Mouse (Mus musculus): ENCODE data around the gene Ccar1. TPM values are rescaled to one million over a fixed set of nuclear protein-coding genes. Genes with fewer than 3 reads are reported as not detected.
"Not testable (repeated sequence)": the region's sequence is repeated elsewhere in the genome, so short reads cannot be mapped to it uniquely, and the experiment has no call there.

Gene Ccar1
- total and polyA plus RNA-seq, 2 experiments from 2014 or later, result 74.7 to 81.7 TPM

DNA sequence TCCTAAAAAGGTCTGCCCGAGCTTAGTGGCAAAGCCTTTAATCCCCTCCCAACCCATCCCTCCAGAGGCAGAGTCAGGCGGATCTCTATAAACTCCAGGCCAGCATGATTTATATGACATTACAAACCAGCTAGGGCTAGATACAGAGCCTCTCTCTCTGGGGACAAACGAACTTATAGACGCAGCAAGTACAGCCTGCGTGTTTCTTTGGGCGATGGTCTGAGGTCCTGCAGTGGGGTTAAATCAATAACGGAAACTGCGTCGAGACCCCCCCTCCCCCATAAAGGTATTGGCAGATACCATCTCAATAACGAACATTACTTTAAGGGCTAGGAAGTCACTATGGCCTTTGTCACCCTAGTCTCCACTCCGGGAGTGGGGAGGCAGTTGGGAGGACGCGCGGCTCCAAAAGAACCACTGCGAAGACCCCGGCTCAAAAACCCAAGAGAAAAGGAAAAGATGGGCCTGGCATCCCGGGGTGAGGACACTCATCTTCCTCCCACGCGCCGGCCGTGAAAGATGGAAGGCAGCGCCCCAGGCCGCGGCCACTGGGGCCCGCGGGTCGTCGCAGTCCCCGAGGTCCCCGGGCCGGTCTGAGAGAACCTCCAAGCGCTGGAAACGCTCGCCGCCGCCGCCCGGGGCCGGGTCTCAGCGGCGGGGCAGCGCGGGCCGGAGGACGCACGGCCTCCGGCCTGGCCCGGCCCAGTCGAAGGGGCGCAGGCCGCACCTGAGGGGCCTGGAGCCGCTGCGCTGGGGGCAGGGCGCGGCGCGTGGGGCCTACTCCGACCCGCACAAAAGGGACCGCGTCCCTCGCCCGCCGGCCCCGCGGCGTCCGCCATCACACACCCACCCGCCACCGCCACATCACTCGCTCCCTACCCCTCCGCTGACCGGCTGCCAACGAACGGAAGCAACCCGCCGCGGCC lies 572 bp downstream of the Ccar1 start:
- 1% methylated on average over 68 of the region's 78 CpGs for whole genome bisulfite sequencing
- TF ChIP-seq CTCF (IDR thresholded peaks at IDR 0.05; ENCODE audit: low read depth), result no peak
- Histone ChIP-seq H3K36me3 (ENCODE audit: insufficient read depth, low read length) (peaks cover 28% of the 10 kb centered on the region), H3K4me3 (ENCODE audit: low read length) (peak overlapping the region; percentile 92), H3K4me2 (ENCODE audit: low read depth, low read length) (peak overlapping the region; percentile 61), H3K4me1 (ENCODE audit: insufficient read depth, low read length) (no peaks in the 10 kb centered on the region; the same call in 1 of the 2 replicates), H3K27ac (peak overlapping the region; percentile 79), H3K9me3 (ENCODE audit: low read length) (no peaks in the 10 kb centered on the region), H3K27me3 (ENCODE audit: insufficient read depth, low read length) (no peaks in the 10 kb centered on the region), H3K9ac (replicated peaks; ENCODE audit: low read length) (peak overlapping the region; percentile 96)
- ATAC-seq (peak; percentile 77), DNase-seq (ENCODE audit: low spot score) (peak; percentile 14)

DNA sequence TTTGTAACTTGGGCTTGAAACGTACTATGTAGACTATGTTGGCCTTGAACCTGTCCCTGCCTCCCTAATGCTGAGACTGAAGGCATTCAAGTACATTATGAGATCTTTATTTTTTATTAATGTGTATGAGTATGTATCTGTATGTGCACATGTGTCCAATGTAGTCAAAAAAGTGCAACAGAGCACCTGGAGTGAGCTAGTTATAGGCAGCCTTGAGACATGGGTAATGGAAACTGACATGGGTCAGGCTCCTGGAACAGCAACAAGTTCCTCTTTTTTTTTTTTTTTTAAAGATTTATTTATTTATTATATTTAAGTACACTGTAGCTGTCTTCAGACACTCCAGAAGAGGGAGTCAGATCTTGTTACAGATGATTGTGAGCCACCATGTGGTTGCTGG lies 10.3 kb downstream of the Ccar1 start:
- H3K9ac ChIP-seq (replicated peaks; ENCODE audit: low read length); H3K27ac ChIP-seq; H3K4me1 ChIP-seq (ENCODE audit: insufficient read depth, low read length); ATAC-seq; DNase-seq (ENCODE audit: low spot score); H3K27me3 ChIP-seq (ENCODE audit: insufficient read depth, low read length); H3K9me3 ChIP-seq (ENCODE audit: low read length); H3K4me2 ChIP-seq (ENCODE audit: low read depth, low read length); H3K4me3 ChIP-seq (ENCODE audit: low read length): not testable (repeated sequence)
- H3K36me3 ChIP-seq (ENCODE audit: insufficient read depth, low read length), result peaks cover 55% of the 10 kb centered on the region
- WGBS, result 97% methylated on average over 1 of the region's 1 CpGs

DNA sequence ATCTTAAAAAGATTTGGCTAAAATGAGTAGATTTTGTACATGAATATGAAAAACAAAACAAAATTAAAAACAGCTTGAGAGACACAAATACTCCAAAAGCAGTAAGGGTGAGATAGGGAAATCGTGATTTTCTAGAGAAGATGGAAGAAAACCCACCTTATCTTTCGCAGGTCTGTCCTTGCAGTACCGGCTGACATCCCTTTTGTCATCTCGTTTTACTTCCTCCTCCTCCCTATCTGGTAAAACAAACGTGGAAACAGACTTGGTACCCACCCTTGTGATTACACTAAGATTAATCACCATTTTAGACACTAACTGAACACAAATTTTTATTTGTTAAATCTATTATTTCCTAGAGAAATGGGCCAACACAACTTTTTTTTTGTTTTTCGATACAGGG lies 41.3 kb downstream of the Ccar1 start:
- Histone ChIP-seq H3K4me1 (ENCODE audit: insufficient read depth, low read length) (no peaks in the 10 kb centered on the region), H3K36me3 (ENCODE audit: insufficient read depth, low read length) (peaks cover 80% of the 10 kb centered on the region), H3K27ac (no peak overlapping the region), H3K9me3 (ENCODE audit: low read length) (no peaks in the 10 kb centered on the region), H3K27me3 (ENCODE audit: insufficient read depth, low read length) (no peaks in the 10 kb centered on the region), H3K4me3 (ENCODE audit: low read length) (no peak overlapping the region), H3K4me2 (ENCODE audit: low read depth, low read length) (no peak overlapping the region), H3K9ac (replicated peaks; ENCODE audit: low read length) (no peak overlapping the region)
- no peak for ATAC-seq
- no peak for TF ChIP-seq CTCF (IDR thresholded peaks at IDR 0.05; ENCODE audit: low read depth)
- no peak for DNase-seq (ENCODE audit: low spot score)
- 86% methylated on average over 6 of the region's 6 CpGs for WGBS

DNA sequence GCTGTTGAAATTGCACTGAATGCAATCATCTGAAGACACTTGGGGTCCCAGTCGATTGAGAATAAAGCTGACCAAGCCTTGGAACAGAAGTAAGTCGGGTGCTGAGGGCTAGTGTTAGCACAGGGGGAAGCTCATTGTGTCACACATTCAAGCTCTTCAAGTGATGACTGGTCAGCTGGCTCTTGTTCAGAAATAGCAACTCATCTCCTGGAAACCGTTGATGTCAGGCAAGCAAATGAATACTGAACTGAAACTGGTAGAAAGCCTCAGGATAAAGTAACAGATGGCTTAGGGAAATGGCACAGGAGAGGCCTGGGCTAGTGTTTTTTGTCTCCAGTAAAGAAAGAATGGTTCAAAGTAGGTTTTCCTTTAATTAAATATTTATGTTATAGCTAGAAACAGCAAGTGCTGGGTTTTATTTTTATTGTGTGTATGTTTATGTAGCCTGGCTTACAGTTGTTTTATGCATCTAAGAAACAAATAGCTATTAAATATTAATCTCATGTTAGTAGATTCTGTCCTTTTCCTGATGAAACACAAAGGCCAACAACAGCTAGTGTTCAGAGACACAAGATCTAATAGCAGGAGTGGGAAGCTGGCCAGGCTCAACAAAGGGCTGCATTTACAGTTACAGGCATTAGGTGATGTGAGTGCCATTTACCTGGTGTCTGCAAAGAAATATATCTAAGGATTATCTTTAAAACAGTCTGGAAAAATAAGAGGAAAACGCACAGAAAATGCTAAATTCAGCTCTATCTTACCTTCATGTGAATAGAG lies 51.9 kb downstream of the Ccar1 start:
- DNase-seq (ENCODE audit: low spot score) (peak; percentile 73), ATAC-seq (peak; percentile 58; the same call in 1 of the 2 replicates)
- H3K36me3 ChIP-seq (ENCODE audit: insufficient read depth, low read length), result peaks cover 16% of the 10 kb centered on the region
- H3K27ac ChIP-seq, result no peak overlapping the region
- H3K4me3 ChIP-seq (ENCODE audit: low read length), result no peak overlapping the region
- no peak overlapping the region for H3K4me2 ChIP-seq (ENCODE audit: low read depth, low read length)
- H3K9me3 ChIP-seq (ENCODE audit: low read length), result no peaks in the 10 kb centered on the region
- H3K4me1 ChIP-seq (ENCODE audit: insufficient read depth, low read length), result no peaks in the 10 kb centered on the region
- no peak for TF ChIP-seq CTCF (IDR thresholded peaks at IDR 0.05; ENCODE audit: low read depth)
- H3K9ac ChIP-seq (replicated peaks; ENCODE audit: low read length), result no peak overlapping the region
- WGBS, result 45% methylated on average over 4 of the region's 4 CpGs
- no peaks in the 10 kb centered on the region for H3K27me3 ChIP-seq (ENCODE audit: insufficient read depth, low read length)

GRCm38 (mm10) chr10:62736965-62737688 lies 55.0 kb downstream of the Ccar1 start:
- no peak for ATAC-seq
- TF ChIP-seq CTCF (IDR thresholded peaks at IDR 0.05; ENCODE audit: low read depth), result no peak

GRCm38 (mm10) chr10:62730826-62731225 lies 61.3 kb downstream of the Ccar1 start:
- H3K27me3 ChIP-seq (ENCODE audit: insufficient read depth, low read length), result no peaks in the 10 kb centered on the region
- no peak for TF ChIP-seq CTCF (IDR thresholded peaks at IDR 0.05; ENCODE audit: low read depth)
- 74% methylated on average over 10 of the region's 10 CpGs for WGBS

More at GRCm38 (mm10) chr10:62736965-62737688, 55.0 kb downstream of the Ccar1 start:
- Histone ChIP-seq H3K9ac (replicated peaks; ENCODE audit: low read length) (no peak overlapping the region), H3K27ac (no peak overlapping the region), H3K4me1 (ENCODE audit: insufficient read depth, low read length) (no peaks in the 10 kb centered on the region), H3K4me2 (ENCODE audit: low read depth, low read length) (no peak overlapping the region), H3K36me3 (ENCODE audit: insufficient read depth, low read length) (peaks cover 1% of the 10 kb centered on the region; the same call in 1 of the 2 replicates), H3K27me3 (ENCODE audit: insufficient read depth, low read length) (no peaks in the 10 kb centered on the region), H3K4me3 (ENCODE audit: low read length) (no peak overlapping the region), H3K9me3 (ENCODE audit: low read length) (no peaks in the 10 kb centered on the region)
- WGBS, result 43% methylated on average over 4 of the region's 4 CpGs
- no peak for DNase-seq (ENCODE audit: low spot score)

More at GRCm38 (mm10) chr10:62730826-62731225, 61.3 kb downstream of the Ccar1 start:
- ATAC-seq, result no peak
- no peak overlapping the region for H3K27ac ChIP-seq
- H3K4me3 ChIP-seq (ENCODE audit: low read length), result no peak overlapping the region
- no peaks in the 10 kb centered on the region for H3K4me1 ChIP-seq (ENCODE audit: insufficient read depth, low read length)
- H3K36me3 ChIP-seq (ENCODE audit: insufficient read depth, low read length), result no peaks in the 10 kb centered on the region
- no peaks in the 10 kb centered on the region for H3K9me3 ChIP-seq (ENCODE audit: low read length)
- no peak for DNase-seq (ENCODE audit: low spot score)
- no peak overlapping the region for H3K9ac ChIP-seq (replicated peaks; ENCODE audit: low read length)
- no peak overlapping the region for H3K4me2 ChIP-seq (ENCODE audit: low read depth, low read length)

Data from hindbrain, postnatal 0 days (tissue).